Mouse (Mus musculus): ENCODE measurements around the gene Asb15. TPM values are rescaled to one million over a fixed set of nuclear protein-coding genes. Genes with fewer than 3 reads are reported as not detected.

The Asb15 gene
- 0.02 TPM in 1 of 2 replicates, not detected in the other for polyA plus RNA-seq (2012; rRNA removed)

DNA sequence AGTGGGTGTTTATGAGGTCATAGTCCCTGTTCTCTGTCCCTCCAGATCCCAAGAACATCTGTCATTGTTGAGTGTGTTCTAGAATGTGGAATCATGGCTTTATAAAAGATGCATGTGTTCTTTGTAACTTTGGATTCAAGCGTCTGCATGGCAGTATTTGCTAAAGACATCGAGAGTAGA is at the start of gene Asb15:
Gene Asb15 (plus strand): TSS at position 81 of the 180 bp plus-strand sequence.

DNA sequence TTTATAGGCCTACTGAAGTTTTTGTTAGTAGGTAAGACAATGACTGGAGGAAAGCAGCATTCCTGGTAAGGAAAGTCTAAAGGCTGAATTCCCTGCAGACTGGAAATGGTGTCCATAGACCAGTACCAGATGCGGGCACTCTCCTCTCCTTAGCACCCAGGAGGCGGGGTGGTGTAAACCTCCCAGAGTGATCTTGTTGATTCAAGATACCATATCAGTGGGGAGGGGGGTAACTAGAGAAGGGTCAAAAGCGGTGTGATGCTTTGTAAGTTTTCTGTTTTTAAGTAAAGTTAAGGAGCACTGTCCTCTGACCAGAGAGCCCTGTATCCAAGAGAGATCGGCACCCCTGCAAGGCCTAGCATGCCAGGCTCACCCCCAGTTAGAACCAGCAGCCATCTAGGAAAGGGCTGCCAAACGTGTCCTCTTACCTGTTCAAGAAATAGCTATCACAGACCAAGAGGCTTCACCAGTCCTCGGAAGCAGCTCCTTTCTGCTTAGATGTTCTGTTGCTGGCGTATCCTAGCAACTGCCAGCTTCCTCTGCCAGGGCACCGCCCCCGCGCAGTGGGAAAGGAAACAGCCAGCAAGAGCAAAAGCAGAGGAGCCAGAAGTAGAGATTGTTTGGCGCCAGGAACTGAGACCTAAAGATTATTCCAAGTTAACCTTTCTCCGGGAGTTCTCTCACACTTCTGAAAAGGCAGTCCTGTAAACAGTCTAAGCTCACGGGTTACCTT is 13.2 kb upstream of the Asb15 start, which contains the start of gene Iqub:
Gene Iqub (minus strand): TSS at position 516 of the 733 bp plus-strand sequence.

GRCm38 (mm10) chr6:24527155-24528063 is 535 bp upstream of the Asb15 start, which contains the start of gene Ndufa5:
Gene Ndufa5 (minus strand): TSS chr6:24528013.

DNA sequence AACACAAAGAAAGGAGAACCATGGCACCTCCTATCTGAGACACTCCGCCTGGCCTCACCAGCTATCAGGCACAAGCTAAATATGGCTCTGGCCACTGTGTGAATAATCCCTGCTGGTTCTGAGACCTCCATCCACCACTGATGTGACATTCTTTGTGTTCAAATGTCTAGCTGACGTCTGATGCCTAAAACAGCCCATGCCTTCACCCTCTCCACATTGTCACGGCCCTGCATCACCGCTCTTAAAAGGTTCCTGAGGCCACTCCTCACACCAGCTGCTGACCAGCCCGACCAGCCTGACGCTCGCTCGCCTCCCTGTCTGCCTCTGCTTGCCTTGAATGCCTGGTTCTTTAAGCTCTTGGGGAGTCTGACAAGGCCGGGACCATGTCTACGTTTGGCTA is 69.6 kb downstream of the Asb15 start, which contains the start of gene Lmod2:
Gene Lmod2 (plus strand): TSS at position 263 of the 400 bp plus-strand sequence.

Other genes with a start within 250 kb of the Asb15 start
- gene Iqub, start 13.1 kb upstream of the Asb15 start, polyA plus RNA-seq (2012; rRNA removed) = 0.01 TPM in 2 replicates
- gene Ndufa5, start 131 bp upstream of the Asb15 start, polyA plus RNA-seq (2012; rRNA removed) = 22.6 and 23.0 TPM in 2 replicates
- 0.03 and 0.12 TPM in 2 replicates for gene Lmod2, start 69.6 kb downstream of the Asb15 start, polyA plus RNA-seq (2012; rRNA removed)
- gene Wasl, start 136.9 kb downstream of the Asb15 start, polyA plus RNA-seq (2012; rRNA removed) = 5.6 and 7.0 TPM in 2 replicates
- gene Hyal6, start 205.1 kb downstream of the Asb15 start, polyA plus RNA-seq (2012; rRNA removed) = not detected in 2 replicates
- not detected in 2 replicates for gene Hyal4, start 220.2 kb downstream of the Asb15 start, polyA plus RNA-seq (2012; rRNA removed)

Data from liver, embryonic 14 days (tissue).